Mouse (Mus musculus): ENCODE measurements around the gene Ahcyl1. TPM values are rescaled to one million over a fixed set of nuclear protein-coding genes. Genes with fewer than 3 reads are reported as not detected.

Gene Ahcyl1
- total and polyA plus RNA-seq, 3 experiments: 31.3 to 83.4 (median 32.5) TPM

DNA sequence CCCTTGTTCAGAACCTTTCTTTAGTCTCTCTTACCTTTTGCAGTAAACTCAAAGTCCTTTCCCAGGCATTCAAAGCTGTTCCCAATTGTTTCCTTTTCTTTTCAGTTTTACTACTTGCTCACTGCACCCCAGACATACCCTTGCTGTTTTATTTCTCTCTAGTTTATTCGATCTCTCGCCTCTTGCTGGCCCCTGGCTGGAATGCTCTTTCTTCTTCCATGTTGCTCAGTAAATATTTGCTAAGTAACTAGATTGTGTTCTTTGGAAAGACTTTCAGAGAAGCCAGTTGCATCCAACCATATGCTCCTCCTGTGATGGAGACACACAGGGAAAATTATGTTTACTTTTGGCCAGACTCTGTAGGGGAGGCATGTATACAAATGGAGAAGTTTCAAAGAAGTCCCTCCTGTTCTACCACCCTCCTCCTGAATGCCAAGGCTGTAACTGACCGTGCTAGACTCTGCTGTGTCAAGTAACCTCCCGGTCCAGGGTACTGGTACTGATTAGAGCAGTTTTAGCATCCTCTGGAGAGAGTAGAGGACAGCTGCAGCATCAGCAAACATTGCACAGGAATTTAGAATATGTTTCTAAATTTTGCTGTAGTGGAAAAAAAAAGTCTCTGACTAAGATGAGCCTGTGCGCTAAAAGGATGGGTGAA is 18.0 kb upstream of the Ahcyl1 start:
- Histone ChIP-seq H3K4me2 (ENCODE audit: insufficient read depth, low read depth, poor library complexity, severe bottlenecking) (no peak overlapping the region), H3K27ac (ENCODE audit: insufficient read depth, low read depth) (no peak overlapping the region), H3K79me2 (replicated peaks; ENCODE audit: control insufficient read depth, extremely low read depth, insufficient read depth, poor library complexity, severe bottlenecking) (no peaks in the 10 kb centered on the region), H3K36me3 (replicated peaks in 1 of 2; ENCODE audit: control insufficient read depth in 1 of 2, insufficient read depth in 1 of 2, low read length in 1 of 2) (no peaks in the 10 kb centered on the region), H3K9ac (ENCODE audit: insufficient read depth, low read depth) (no peak overlapping the region), H3K27me3 (replicated peaks) (no peaks in the 10 kb centered on the region), H3K9me3 (replicated peaks; ENCODE audit: low read length) (no peaks in the 10 kb centered on the region), H3K4me3 (replicated peaks in 1 of 3; ENCODE audit: low read depth in 2 of 3, low read length in 2 of 3, poor library complexity in 1 of 3) (no peak overlapping the region), H3K4me1 (ENCODE audit: control insufficient read depth in 1 of 2, insufficient read depth in 2 of 2) (0 out of 4 replicates have a peak, but pooled peaks cover 0 to 3% of the 10 kb centered on the region in 2 experiments)
- DNase-seq (ENCODE audit: extremely low read depth): no peak
- in situ Hi-C loops (cut with MboI; ENCODE audit: low pct_ligation_motif_present, low pct_unique_long_range_greater_than_20kb, low sequenced_read_pairs): no loop called here
- no peak for TF ChIP-seq PAX5 (IDR thresholded peaks at IDR 0.05; ENCODE audit: low read length)
- no peak for TF ChIP-seq HCFC1 (IDR thresholded peaks at IDR 0.05; ENCODE audit: low read depth, low read length)
- TF ChIP-seq POLR2A (IDR thresholded peaks at IDR 0.05; ENCODE audit: low read depth, low read length): no peak
- TF ChIP-seq ZMIZ1 (IDR thresholded peaks at IDR 0.05; ENCODE audit: low read depth, low read length): no peak
- TF ChIP-seq SIN3A (IDR thresholded peaks at IDR 0.05; ENCODE audit: low read length): no peak
- TF ChIP-seq USF1 (IDR thresholded peaks at IDR 0.05; ENCODE audit: low read depth, low read length): no peak
- dilution Hi-C loops (cut with MboI; ENCODE audit: extremely low pct_ligation_motif_present, extremely low pct_unique_long_range_greater_than_20kb, low sequenced_read_pairs): no loop called here

GRCm38 (mm10) chr3:107712081-107712480 is 15.7 kb upstream of the Ahcyl1 start:
- Histone ChIP-seq H3K4me2 (ENCODE audit: insufficient read depth, low read depth, poor library complexity, severe bottlenecking) (no peak overlapping the region), H3K4me3 (replicated peaks in 1 of 3; ENCODE audit: low read depth in 2 of 3, low read length in 2 of 3, poor library complexity in 1 of 3) (no peak overlapping the region), H3K4me1 (ENCODE audit: control insufficient read depth in 1 of 2, insufficient read depth in 2 of 2) (peaks cover 0 to 13% of the 10 kb centered on the region in 2 experiments; a peak in 2 of 4 replicates), H3K36me3 (replicated peaks in 1 of 2; ENCODE audit: control insufficient read depth in 1 of 2, insufficient read depth in 1 of 2, low read length in 1 of 2) (no peaks in the 10 kb centered on the region), H3K27me3 (replicated peaks) (no peaks in the 10 kb centered on the region), H3K9ac (ENCODE audit: insufficient read depth, low read depth) (no peak overlapping the region), H3K79me2 (replicated peaks; ENCODE audit: control insufficient read depth, extremely low read depth, insufficient read depth, poor library complexity, severe bottlenecking) (no peaks in the 10 kb centered on the region), H3K9me3 (replicated peaks; ENCODE audit: low read length) (no peaks in the 10 kb centered on the region), H3K27ac (ENCODE audit: insufficient read depth, low read depth) (no peak overlapping the region)
- TF ChIP-seq USF1 (IDR thresholded peaks at IDR 0.05; ENCODE audit: low read depth, low read length) (no peak), ELF1 (IDR thresholded peaks at IDR 0.05; ENCODE audit: low read depth, low read length) (no peak), NELFE (IDR thresholded peaks at IDR 0.05; ENCODE audit: low read depth, low read length) (no peak), TCF12 (IDR thresholded peaks at IDR 0.05; ENCODE audit: low read depth, low read length) (no peak), UBTF (IDR thresholded peaks at IDR 0.05; ENCODE audit: low read depth, low read length) (no peak), RCOR1 (conservative IDR thresholded peaks at IDR 0.05; ENCODE audit: low read depth, low read length) (no peak), HCFC1 (IDR thresholded peaks at IDR 0.05; ENCODE audit: low read depth, low read length) (no peak), ZMIZ1 (IDR thresholded peaks at IDR 0.05; ENCODE audit: low read depth, low read length) (no peak), JUN (IDR thresholded peaks at IDR 0.05; ENCODE audit: insufficient read depth, low read depth, low read length) (no peak), BHLHE40 (IDR thresholded peaks at IDR 0.05; ENCODE audit: low read depth, low read length) (no peak), CHD1 (IDR thresholded peaks at IDR 0.05; ENCODE audit: low read depth, low read length) (no peak)
- in situ Hi-C loops (cut with MboI; ENCODE audit: low pct_ligation_motif_present, low pct_unique_long_range_greater_than_20kb, low sequenced_read_pairs): no loop called here
- DNase-seq (ENCODE audit: extremely low read depth): no peak
- dilution Hi-C loops (cut with MboI; ENCODE audit: extremely low pct_ligation_motif_present, extremely low pct_unique_long_range_greater_than_20kb, low sequenced_read_pairs): no loop called here
